Mouse (Mus musculus): ENCODE results near the gene Pphln1. TPM values are rescaled to one million over a fixed set of nuclear protein-coding genes. Genes with fewer than 3 reads are reported as not detected.

Pphln1 gene
- polyA plus RNA-seq, 1 experiment from 2014 or later, result 48.9 TPM

- Histone ChIP-seq H3K36me3 (no peaks in the 10 kb centered on the region; the same call in 1 of the 2 replicates), H3K4me2 (no peak overlapping the region), H3K4me1 (replicated peaks) (peaks cover 37% of the 10 kb centered on the region), H3K27ac (replicated peaks) (no peak overlapping the region), H3K9me3 (no peaks in the 10 kb centered on the region), H3K4me3 (no peak overlapping the region), H3K9ac (no peak overlapping the region), H3K27me3 (no peaks in the 10 kb centered on the region)
- ATAC-seq (ENCODE audit: low read depth), result no peak
- WGBS, result 86% methylated on average over 4 of the region's 4 CpGs
Observed at GRCm38 (mm10) chr15:93401446-93401845, 3.3 kb downstream of the Pphln1 start.

DNA sequence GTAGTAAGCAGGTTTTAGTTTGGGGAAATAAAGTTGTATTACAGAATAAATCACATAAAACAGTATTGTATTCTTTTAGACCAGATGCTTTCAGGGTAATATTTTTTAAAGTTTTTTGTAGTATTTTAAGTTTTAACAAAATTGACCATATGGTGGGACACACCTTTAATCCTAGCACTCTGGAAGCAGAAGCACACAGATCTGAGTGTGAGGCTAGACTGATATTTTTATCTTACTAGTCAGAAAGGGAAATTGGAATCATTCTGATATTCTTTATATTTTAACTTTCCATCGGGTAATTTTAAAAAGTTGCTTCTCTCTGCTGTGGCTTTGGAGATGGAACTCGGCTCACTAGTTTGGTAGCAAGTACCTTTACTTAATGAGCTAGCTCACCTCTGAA is 4.6 kb downstream of the Pphln1 start:
- WGBS, result 97% methylated on average over 2 of the region's 2 CpGs
- H3K27ac ChIP-seq (replicated peaks), result no peak overlapping the region
- no peaks in the 10 kb centered on the region for H3K27me3 ChIP-seq
- no peak overlapping the region for H3K4me2 ChIP-seq
- no peaks in the 10 kb centered on the region; the same call in 1 of the 2 replicates for H3K36me3 ChIP-seq
- no peak for ATAC-seq (ENCODE audit: low read depth)
- no peak overlapping the region for H3K4me3 ChIP-seq
- H3K9ac ChIP-seq, result no peak overlapping the region
- peaks cover 27% of the 10 kb centered on the region for H3K4me1 ChIP-seq (replicated peaks)
- H3K9me3 ChIP-seq, result no peaks in the 10 kb centered on the region

DNA sequence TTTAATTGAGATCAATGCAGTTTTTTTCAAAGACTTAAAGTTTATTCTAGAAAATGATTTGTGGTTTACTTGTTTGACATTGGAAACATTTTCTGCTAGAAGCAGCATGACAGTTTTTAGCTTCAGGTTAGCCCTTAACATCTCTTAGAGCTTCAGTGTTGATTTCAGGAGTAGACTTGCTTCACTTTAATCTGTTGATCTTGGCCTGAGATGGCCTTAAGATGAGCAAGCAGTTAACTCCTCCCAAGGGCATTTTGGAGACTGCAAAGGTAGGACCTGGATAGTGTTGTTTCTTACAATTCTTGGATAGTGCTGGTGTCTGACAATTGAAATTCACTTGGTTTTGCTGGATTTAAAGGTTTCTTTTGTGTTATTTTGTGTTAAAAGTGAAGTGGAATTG is 6.7 kb downstream of the Pphln1 start:
- no peak overlapping the region for H3K4me2 ChIP-seq
- no peaks in the 10 kb centered on the region for H3K27me3 ChIP-seq
- no peak overlapping the region for H3K9ac ChIP-seq
- no peak for ATAC-seq (ENCODE audit: low read depth)
- H3K4me1 ChIP-seq (replicated peaks), result peaks cover 14% of the 10 kb centered on the region
- no peak overlapping the region for H3K27ac ChIP-seq (replicated peaks)
- H3K9me3 ChIP-seq, result no peaks in the 10 kb centered on the region
- H3K36me3 ChIP-seq, result peaks cover 3% of the 10 kb centered on the region; the same call in 1 of the 2 replicates
- no peak overlapping the region for H3K4me3 ChIP-seq

- H3K27me3 ChIP-seq, result no peaks in the 10 kb centered on the region
- H3K4me2 ChIP-seq, result no peak overlapping the region
- H3K4me3 ChIP-seq, result no peak overlapping the region
- H3K27ac ChIP-seq (replicated peaks), result no peak overlapping the region
- ATAC-seq (ENCODE audit: low read depth), result no peak
- WGBS, result 94% methylated on average over 7 of the region's 7 CpGs
- peaks cover 11% of the 10 kb centered on the region for H3K4me1 ChIP-seq (replicated peaks)
- H3K36me3 ChIP-seq, result peaks cover 4% of the 10 kb centered on the region; the same call in 1 of the 2 replicates
- no peaks in the 10 kb centered on the region for H3K9me3 ChIP-seq
- H3K9ac ChIP-seq, result no peak overlapping the region
Observed at GRCm38 (mm10) chr15:93405446-93405986, 7.4 kb downstream of the Pphln1 start.

DNA sequence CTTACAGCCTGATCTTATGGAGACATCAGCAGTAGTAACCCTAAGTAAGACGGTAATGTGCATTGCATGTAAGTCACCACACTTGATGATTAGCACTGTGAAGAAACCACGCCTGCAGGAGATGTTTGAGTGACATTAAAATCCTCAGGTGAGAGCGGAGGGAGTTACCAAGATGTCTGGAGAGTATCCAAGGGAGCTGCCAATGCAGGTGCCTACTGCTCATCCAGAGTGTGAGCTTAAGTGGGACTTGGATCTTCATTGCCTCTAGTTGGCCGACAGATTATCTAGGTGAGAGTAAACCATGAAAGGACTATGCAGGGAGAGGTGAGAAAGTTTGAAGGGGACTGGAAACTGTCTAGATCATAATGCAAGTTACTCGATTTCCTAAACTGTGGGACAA is 8.3 kb downstream of the Pphln1 start:
- H3K9ac ChIP-seq, result no peak overlapping the region
- H3K27ac ChIP-seq (replicated peaks), result no peak overlapping the region
- H3K27me3 ChIP-seq, result no peaks in the 10 kb centered on the region
- H3K4me1 ChIP-seq (replicated peaks), result 0 out of 2 replicates have a peak, but pooled peaks cover 5% of the 10 kb centered on the region
- no peak for ATAC-seq (ENCODE audit: low read depth)
- no peaks in the 10 kb centered on the region for H3K9me3 ChIP-seq
- H3K4me2 ChIP-seq, result no peak overlapping the region
- whole genome bisulfite sequencing, result 97% methylated on average over 5 of the region's 5 CpGs
- H3K4me3 ChIP-seq, result no peak overlapping the region
- peaks cover 13% of the 10 kb centered on the region for H3K36me3 ChIP-seq

- no peak overlapping the region for H3K9ac ChIP-seq
- 94% methylated on average over 3 of the region's 3 CpGs for WGBS
- ATAC-seq (ENCODE audit: low read depth), result no peak
- no peak overlapping the region for H3K4me2 ChIP-seq
- H3K36me3 ChIP-seq, result peaks cover 40% of the 10 kb centered on the region
- H3K27me3 ChIP-seq, result no peaks in the 10 kb centered on the region
- no peak overlapping the region for H3K27ac ChIP-seq (replicated peaks)
- H3K4me1 ChIP-seq (replicated peaks), result no peaks in the 10 kb centered on the region
- no peak overlapping the region for H3K4me3 ChIP-seq
- no peaks in the 10 kb centered on the region for H3K9me3 ChIP-seq
Observed at GRCm38 (mm10) chr15:93412445-93412844, 14.3 kb downstream of the Pphln1 start.

DNA sequence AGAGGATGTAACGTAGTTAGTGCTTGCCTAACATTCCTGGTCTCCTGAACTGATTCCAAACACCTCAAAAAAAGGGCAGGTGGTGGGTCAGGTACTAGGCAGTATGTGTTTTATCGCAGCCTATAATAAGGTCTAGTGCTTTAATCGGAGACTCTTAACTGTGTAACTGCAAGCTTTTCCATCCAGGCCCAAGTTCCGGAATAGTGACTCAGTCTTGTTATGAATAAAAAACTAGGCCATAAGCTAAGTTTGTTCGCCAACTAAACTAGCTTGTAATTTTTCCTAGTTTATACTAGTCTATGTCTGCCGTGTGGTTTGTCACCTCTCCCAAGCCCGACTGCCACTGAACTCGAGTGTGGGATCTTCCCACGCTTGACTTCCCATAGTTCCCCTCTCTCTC is 16.3 kb downstream of the Pphln1 start:
- Histone ChIP-seq H3K27ac (replicated peaks) (no peak overlapping the region), H3K4me2 (no peak overlapping the region), H3K36me3 (peaks cover 38% of the 10 kb centered on the region), H3K9me3 (no peaks in the 10 kb centered on the region), H3K9ac (no peak overlapping the region), H3K4me3 (no peak overlapping the region), H3K27me3 (no peaks in the 10 kb centered on the region), H3K4me1 (replicated peaks) (no peaks in the 10 kb centered on the region)
- WGBS, result 92% methylated on average over 9 of the region's 9 CpGs
- ATAC-seq (ENCODE audit: low read depth), result no peak

- Histone ChIP-seq H3K4me1 (replicated peaks) (no peaks in the 10 kb centered on the region), H3K4me3 (no peak overlapping the region), H3K4me2 (no peak overlapping the region), H3K27me3 (no peaks in the 10 kb centered on the region), H3K36me3 (peaks cover 37% of the 10 kb centered on the region), H3K9ac (no peak overlapping the region), H3K9me3 (no peaks in the 10 kb centered on the region), H3K27ac (replicated peaks) (no peak overlapping the region)
- no peak for ATAC-seq (ENCODE audit: low read depth)
- WGBS, result 90% methylated on average over 6 of the region's 6 CpGs
Observed at GRCm38 (mm10) chr15:93416300-93416699, 18.1 kb downstream of the Pphln1 start.

DNA sequence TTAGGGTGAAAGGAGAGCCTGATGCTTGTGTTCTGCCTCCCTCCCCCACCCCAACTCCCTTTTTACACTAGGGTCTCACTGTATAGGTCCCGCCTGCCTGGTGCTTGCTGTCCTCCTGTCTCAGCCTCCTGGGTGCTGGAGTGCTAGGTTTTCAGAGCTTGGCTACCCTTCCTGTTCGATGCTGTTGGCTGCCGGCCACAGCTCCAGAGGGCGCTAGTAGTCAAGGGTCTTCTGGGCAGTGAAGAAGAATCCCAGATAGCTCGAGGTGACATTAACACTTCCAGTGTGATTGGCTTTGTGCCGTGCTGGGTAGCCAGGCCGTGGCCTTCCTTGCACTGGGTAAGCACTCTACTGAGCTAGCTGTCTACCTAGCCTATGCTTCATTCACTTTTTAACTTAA is 22.4 kb downstream of the Pphln1 start:
- no peak for ATAC-seq (ENCODE audit: low read depth)
- Histone ChIP-seq H3K36me3 (peaks cover 27% of the 10 kb centered on the region), H3K27ac (replicated peaks) (no peak overlapping the region), H3K4me1 (replicated peaks) (no peaks in the 10 kb centered on the region), H3K9ac (no peak overlapping the region), H3K9me3 (no peaks in the 10 kb centered on the region), H3K4me3 (no peak overlapping the region), H3K27me3 (no peaks in the 10 kb centered on the region), H3K4me2 (no peak overlapping the region)
- 90% methylated on average over 7 of the region's 7 CpGs for WGBS

GRCm38 (mm10) chr15:93422537-93422936 is 24.4 kb downstream of the Pphln1 start:
- Histone ChIP-seq H3K9me3 (no peaks in the 10 kb centered on the region), H3K4me2 (no peak overlapping the region), H3K27me3 (no peaks in the 10 kb centered on the region), H3K4me3 (no peak overlapping the region), H3K36me3 (peaks cover 30% of the 10 kb centered on the region), H3K9ac (no peak overlapping the region), H3K27ac (replicated peaks) (no peak overlapping the region), H3K4me1 (replicated peaks) (no peaks in the 10 kb centered on the region)
- no peak for ATAC-seq (ENCODE audit: low read depth)
- WGBS, result 88% methylated on average over 1 of the region's 1 CpGs

DNA sequence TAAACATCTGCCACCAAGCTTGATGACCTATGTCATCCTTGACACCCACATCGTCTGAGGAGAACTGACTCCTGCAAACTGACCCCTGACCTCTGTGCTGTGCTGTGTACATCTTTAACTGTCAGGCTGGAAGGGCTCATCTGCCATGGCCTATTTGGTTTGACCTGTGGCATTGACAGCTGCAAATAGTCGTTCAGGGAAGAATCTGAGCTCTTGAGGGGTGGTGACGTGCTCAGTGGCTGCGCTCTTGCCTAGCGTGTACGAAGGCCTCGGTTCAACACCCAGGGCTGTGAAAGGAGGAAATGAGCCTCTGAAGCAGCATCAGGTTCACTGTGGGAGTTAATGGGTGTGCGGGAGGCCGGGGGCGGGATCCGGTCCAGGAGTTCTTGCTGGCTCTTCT is 35.7 kb downstream of the Pphln1 start:
- no peak for ATAC-seq (ENCODE audit: low read depth)
- Histone ChIP-seq H3K36me3 (peaks cover 9% of the 10 kb centered on the region; the same call in 1 of the 2 replicates), H3K4me2 (no peak overlapping the region), H3K27ac (replicated peaks) (no peak overlapping the region), H3K9ac (0 out of 2 replicates have a peak overlapping the region, but pooled peaks have one; percentile 13), H3K9me3 (no peaks in the 10 kb centered on the region), H3K4me3 (no peak overlapping the region), H3K4me1 (replicated peaks) (peaks cover 9% of the 10 kb centered on the region), H3K27me3 (no peaks in the 10 kb centered on the region)
- 59% methylated on average over 11 of the region's 11 CpGs for WGBS

DNA sequence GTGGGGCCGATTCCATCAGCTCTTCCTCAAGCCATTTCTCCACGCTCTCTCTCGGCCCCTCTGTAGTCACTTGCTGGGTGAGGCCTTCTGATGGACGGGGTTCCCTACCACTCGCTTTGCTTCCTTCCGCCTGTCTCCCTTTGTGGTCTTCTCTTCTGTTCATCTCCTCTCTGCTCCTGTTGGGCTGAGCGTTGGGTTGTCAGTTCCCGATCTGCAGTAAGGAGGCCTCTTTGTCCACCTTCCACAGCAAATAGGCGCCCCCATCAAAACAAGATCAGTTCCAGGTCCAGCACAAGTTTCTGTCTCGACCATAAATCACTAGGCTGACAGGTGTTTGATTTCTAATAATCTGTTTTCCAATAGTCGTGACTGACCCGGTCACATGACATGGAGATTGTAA is 37.8 kb downstream of the Pphln1 start:
- H3K9ac ChIP-seq, result no peak overlapping the region
- H3K36me3 ChIP-seq, result peaks cover 11% of the 10 kb centered on the region; the same call in 1 of the 2 replicates
- WGBS, result 90% methylated on average over 12 of the region's 12 CpGs
- no peaks in the 10 kb centered on the region for H3K27me3 ChIP-seq
- no peak overlapping the region for H3K27ac ChIP-seq (replicated peaks)
- peaks cover 9% of the 10 kb centered on the region for H3K4me1 ChIP-seq (replicated peaks)
- no peak overlapping the region for H3K4me2 ChIP-seq
- no peaks in the 10 kb centered on the region for H3K9me3 ChIP-seq
- no peak for ATAC-seq (ENCODE audit: low read depth)
- no peak overlapping the region for H3K4me3 ChIP-seq

GRCm38 (mm10) chr15:93438663-93439062 is 40.5 kb downstream of the Pphln1 start:
- Histone ChIP-seq H3K9me3 (no peaks in the 10 kb centered on the region), H3K4me3 (no peak overlapping the region), H3K27me3 (no peaks in the 10 kb centered on the region), H3K9ac (no peak overlapping the region), H3K4me1 (replicated peaks) (peaks cover 5% of the 10 kb centered on the region), H3K27ac (replicated peaks) (no peak overlapping the region), H3K4me2 (no peak overlapping the region), H3K36me3 (peaks cover 31% of the 10 kb centered on the region)
- ATAC-seq (ENCODE audit: low read depth), result no peak; the same call in 1 of the 2 replicates
- WGBS, result 47% methylated on average over 5 of the region's 5 CpGs

Measured in neural tube, embryonic 13.5 days (tissue).